Mouse (Mus musculus) spleen, postnatal 10 days (tissue): ENCODE measurements around the gene Oxnad1.
"Not testable (repeated sequence)": the region's sequence is repeated elsewhere in the genome, so short reads cannot be mapped to it uniquely, and the experiment has no call there.

ENCODE experiments used
- DNase-seq, 2 experiments: peaks; one replicate each; pipeline ENCODE4 v3.0.0; 2021 to 2022; ENCODE audit warnings: low spot score in 2 of 2

Oxnad1 gene

DNA sequence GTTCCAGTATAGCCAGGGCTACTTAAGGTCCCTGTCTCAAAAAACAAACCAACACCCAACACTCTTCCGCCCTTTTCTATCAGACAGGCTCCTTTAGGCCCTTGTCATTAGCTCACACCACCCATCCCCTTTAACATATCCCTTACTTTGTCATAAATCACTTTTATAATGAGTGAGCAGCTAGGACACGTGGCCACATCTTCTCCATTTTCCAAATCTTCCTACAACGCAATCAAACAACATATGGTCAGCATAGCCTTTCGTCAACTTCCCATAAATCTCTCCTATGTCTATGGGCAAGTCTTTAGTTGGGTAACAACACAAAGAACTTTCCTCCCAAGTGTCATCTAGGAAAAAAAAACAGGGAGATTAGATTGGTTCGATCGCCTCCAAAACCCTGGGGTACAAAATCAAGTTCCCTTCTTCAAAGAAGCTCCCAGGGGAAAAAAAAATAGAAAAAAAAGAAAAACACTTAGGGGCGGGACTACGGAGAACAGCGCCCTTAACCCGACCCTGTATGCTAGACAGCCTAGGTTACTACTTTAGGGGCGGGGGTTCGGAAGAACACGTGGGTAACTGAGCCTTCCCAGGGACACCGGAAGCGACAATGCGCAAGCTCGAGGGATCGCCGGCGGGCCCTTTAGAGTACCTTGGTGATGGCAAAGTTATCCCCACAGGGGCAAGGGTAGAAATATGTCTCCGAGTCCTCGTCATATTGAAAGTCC lies at the start of gene Oxnad1:
Oxnad1 (plus strand) TSS at position 614 of the 725 bp plus-strand sequence.
- no peak for DNase-seq

DNA sequence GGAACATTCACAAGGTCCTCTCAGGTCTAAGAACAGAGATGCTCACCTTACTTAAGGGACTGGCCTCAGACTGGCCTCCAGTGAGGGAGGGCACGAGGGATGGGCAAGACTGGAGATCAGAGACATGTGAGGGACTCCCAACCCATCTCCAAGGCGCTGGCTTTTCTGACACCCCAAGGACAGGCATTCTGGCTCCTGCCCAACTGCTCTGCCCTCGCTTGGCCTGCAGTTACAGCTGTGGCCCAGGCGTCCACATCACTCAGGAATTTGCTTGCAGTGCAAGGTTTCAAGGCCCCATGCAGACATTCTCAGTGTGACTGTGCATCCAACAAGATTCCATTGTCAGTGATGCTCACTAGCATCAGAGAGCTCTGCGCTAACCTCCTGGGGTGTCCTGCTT lies 48.7 kb upstream of the Oxnad1 start:
- no peak for DNase-seq

DNA sequence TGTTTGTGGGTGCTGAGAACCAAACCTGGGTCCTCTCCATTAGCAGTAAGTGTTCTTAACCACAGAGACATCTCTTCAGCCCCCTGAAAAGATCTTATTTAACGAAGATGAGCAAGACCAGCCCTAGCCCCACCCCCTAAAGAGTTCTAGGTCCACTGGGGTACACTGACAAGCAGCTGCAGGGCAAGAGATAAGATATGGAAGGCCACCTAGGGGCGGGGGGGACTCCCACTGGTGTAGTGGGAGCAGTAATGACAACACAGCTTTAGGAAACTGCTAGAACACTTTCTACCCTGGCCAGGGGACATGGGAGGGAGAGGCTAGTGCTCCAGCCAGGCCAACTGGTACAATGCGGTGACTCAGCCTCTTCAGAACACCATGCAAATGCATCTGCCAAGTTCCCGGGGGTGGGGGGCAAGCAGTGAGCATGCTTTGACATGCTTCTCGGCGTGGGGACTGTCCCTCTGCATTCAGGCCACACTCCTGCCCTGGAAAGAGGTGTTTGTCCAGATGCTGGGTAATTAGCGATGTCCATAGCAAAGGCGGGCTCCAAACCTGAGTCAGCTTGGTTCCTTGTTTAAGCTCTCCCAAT lies 47.4 kb upstream of the Oxnad1 start:
- no peak for DNase-seq

DNA sequence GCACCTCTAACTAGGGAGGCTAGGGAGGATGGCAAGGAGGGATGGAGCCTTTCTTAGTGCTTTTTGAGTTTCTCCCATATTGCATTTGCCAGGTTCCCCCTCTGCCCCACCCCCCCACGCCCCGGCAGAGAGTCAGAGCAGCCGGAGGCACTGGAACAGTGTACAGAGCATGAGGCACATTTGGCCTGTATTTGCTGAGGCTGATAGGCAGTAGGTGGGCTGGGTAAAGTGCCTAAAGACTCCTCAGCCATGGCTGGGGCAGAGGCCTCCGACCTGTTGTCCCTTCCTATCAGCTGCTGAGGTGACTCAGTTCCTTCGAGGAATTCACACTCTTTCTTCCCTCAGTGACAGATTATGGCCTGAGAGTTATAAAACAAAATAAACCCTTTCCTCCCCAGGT lies 43.1 kb upstream of the Oxnad1 start:
- DNase-seq = no peak

DNA sequence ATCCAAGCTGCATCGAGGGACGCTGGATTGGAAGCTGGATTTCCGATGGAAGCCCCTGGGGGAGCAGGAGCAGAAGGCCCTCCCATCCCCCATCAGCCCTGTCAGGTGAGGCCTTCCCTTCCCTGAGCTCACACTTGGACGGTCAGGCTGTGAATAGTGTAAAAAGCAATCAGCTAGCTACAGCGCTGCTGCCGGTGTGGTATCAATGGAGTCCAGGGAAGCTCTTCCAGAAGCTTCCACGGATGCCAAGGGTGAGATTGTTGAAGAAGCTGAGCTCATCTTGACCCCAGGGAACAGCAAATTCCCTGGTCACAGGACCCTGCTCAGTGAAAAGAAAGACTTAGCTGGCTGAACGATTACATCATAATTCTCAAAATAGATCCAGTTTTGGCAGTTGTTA lies 38.8 kb upstream of the Oxnad1 start:
- no peak for DNase-seq

DNA sequence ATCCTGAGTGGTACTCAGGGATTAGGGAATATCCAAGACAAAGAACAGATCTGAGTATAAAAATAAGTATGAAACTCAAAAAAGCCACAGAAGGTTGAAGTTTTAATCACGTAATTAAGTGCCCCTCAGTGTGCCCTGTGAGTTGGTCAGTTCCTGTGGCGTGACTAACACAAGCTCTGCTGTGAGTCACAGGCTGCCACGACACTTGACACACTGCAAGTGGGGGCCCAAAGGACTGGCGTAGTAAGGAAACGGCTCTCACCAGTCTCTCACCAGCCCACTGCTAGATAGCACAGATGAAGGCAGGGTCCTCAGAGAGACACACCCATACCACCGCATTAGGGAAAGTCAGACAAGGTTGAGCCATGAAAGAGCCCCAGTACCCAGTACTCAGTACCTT lies 35.0 kb upstream of the Oxnad1 start:
- DNase-seq = no peak

DNA sequence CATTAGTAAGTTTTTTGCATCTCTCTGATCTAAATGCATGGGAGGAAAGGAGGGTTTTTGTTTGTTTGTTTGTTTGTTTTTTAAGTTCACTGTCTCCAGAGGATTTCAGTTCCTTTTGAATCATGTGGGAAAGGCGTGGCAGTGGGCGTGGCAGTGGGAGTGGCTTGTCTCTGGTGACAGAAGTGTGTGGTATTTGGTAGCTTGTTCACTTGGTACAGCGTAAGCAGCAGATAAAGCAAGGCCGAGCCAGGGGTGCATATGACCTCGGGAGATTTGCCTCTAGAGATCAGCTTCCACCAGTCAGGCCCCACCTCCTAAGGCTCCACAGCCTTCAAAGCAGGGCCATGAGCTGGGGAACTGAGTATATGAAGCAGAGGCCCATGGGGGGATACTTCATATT lies 31.3 kb upstream of the Oxnad1 start:
- DNase-seq = no peak

DNA sequence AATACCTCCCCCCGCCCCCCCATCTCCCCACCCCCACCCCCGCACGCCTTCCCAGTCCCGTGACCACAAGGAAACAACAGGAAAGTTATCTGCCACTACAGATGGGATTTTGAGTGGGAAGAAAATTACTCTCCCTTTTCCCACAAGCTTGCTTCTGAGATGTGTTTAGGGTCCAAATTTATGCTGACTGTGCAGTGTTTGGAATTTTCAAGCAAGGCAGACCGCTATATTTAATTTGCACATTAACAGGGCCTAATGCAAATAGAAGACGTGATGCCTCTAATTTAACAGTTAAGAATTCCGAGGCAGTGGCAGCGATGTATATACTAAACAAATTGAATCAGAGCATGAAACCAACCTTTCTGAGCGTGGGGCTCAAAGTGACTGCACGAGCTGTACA lies 30.4 kb upstream of the Oxnad1 start:
- DNase-seq = no peak

DNA sequence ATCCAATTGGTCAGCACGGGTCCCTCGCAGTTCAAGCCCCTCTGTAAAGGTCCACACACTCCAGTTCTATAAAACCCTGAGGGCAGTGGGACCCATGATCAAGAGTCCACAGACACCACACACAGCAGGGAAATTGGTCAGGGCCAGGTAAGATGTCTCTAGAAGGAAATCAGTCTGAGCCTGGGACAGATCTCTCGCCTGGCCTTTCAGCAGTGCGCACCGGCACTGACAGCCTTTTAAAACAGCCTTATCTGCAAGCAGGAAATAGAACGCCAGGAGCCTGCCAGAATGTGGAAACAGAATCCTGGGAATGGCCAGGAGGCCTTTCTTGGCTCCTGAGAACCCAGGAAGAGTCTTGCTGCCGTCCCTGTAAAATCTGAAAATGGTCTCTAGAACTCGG lies 29.4 kb upstream of the Oxnad1 start:
- no peak for DNase-seq

DNA sequence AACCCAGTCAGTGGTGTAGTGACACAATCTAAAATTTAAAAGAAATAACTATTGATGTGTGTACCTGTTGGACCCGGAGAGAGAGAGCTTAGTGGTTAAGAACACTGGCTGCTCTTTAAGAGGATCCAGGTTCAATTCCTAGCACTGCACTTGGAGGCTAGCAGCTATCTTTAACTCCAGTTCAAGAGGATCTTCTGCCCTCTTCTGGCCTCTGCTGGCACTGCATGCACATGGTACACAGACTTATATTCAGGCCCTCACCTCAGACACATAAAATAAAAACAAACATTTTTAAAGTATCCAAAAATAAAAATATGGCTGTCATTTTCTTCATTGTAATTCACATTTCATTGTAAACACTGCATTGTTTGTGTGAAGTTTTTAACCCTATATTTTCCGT lies 28.5 kb upstream of the Oxnad1 start:
- DNase-seq = peak; percentile 33 to 73

DNA sequence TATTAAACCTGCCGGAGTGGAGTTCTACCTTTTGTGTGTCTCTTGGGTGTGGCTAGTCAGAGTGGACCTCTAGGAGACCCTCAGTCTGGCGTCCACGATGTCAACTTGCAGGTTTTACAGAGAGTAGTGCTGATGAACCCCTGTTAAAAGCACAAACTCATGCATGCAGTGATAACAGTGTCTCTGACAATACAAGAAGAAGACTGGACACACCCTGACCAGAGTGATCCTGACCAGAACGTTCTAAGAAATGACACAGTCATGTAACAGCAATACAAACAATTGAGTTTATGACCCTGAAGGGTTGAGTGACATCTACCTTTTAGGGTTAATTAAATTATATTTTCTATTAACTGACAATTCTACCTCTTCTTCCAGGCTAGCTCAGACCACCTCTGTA lies 27.5 kb upstream of the Oxnad1 start:
- no peak for DNase-seq

DNA sequence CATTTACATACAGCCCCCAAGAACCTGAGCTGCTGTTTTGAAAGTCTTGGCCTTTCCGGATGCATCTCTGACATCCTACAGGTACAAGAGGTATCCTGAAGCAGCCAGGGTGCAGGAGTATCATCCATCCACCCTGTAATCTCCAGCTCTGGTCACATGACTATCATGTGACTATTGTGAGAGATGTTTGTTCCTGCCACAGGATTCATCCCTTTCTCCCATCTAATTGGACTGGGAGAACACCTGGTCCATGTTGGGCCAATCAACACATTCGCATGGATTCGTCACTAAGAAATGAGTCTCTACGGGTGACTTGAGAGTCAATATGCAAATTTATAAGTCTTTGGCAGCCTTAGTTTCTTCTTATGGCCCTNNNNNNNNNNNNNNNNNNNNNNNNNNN lies 23.8 kb upstream of the Oxnad1 start:
- no peak for DNase-seq

DNA sequence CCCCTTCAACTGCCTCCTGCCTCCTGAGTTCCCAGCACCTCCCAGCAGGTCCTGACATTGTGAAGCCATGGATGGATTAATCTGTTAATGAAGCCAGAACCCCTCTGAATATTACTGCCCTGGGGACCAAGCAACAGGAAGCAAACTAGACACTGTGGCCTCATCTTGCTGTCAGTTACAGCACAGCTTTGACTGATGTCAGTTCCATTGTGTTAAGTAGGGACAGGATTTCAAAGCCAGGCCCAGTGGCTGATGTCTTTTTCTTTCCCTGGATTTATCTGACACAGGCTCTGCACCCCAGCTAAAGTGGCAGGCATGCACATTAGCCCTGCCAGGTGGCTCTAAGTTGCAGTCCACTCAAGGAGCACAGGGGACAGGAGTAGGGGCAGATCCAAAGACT lies 12.4 kb upstream of the Oxnad1 start:
- DNase-seq = no peak

DNA sequence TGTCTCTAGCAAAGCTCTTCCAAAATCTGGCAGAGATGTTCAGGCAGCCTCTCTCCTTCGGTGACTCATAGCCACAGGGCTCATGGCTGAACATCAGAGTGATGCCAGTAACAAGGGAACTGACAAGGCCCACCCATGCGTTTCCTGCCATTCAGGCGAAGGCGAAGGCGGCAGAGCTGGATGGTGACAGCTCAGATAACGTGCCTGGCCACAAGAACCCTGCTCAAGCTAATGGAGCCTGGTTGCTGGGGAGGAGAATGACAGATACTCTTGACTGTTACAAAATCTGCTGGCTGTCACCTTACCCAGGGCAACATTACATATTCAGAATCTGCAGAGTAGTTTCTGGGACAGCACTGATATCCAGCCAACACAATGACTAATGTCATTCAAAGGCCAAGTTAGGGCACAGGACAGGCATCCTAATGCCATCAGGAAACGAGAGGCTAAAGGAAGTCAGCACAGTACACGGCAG lies 11.9 kb upstream of the Oxnad1 start:
- DNase-seq = no peak

DNA sequence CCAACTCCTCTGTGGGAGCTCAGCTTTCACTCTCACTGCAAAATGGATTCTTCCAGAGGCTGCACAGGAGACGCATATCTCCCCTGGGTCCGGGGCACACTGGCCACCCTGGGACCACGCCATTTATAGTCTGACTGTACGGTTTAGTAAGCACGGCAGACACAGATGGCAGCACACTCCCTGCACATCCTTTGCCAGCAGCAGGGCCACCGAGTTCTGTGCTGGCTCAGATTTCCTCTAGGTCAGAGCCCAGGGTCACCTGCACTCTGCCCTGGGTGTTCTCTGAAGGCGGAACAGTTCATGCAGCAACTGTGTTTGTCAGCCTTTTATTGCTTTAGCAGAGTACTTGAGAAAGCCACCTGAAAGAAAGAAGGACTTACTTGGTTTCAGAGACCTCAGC lies 11.3 kb upstream of the Oxnad1 start:
- no peak for DNase-seq

DNA sequence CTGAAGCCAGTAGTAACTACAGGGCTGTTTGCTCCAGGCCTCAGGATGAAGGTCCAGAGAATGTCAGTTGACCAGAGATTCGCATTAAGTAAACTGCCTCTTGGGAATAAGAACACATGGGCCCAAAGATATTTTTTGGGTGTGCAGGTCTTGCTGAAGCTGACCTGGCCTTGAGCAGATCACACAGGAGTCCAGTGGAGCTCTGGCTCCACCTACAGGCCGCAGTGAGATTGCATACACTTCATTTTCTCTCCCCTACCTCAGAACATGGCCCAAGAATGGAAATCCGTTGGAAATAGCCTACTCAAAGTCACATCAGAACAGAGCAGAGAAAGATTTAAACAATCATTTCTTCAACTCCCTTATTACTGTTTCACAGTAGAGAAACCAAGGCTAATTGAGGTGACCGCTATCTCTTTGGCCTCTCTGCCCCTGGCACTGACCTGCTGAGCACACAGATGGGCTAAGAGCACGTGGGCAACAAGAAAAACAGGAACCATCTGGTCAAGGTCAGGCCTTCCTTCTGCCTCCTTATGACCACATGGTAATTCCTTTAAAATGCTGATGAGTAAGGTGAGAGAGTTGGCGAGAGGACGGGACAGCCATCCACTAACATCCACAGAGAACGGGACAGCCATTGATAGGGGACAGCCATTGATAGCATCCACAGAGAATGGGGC lies 8.1 kb upstream of the Oxnad1 start:
- peak; percentile 59 to 77 for DNase-seq

DNA sequence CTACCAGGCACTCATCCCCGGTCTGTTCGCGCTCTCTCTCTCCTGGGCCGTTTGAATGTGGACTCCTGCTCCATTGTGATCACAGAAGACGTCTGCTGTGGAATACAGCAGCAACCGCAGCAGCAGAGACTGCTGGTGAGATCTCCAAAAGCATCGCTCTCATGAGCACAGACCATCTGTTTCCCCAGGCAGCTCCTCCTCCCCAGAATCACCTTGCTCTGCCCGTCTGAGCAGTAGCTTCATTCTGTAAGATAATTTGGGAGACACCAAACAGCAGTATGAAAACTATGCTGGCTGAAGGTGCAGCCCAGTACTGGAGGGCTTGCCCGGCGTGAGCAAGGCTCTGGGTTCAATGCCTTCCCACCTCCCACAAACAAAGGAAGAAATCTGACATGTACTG lies 4.1 kb upstream of the Oxnad1 start:
- DNase-seq = no peak

DNA sequence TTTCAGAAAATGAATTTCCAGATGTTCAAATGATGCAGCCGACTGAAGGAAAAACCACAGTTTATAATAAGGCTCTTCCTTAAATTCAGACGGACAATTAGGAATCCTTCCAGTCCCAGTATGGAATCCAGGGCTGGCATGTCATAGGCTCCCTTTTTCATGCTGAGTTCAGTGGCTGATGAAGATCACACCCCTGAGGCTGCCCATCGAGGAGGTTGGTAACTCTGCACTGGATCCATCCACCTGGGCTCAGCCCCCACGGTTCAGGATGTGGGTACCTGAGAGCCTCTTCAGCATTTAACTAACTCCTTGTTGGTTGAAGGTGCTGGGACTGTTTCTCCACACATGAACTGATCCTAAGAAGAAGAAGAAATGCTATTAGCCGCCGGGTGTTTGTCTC lies 2.3 kb upstream of the Oxnad1 start:
- DNase-seq = no peak

DNA sequence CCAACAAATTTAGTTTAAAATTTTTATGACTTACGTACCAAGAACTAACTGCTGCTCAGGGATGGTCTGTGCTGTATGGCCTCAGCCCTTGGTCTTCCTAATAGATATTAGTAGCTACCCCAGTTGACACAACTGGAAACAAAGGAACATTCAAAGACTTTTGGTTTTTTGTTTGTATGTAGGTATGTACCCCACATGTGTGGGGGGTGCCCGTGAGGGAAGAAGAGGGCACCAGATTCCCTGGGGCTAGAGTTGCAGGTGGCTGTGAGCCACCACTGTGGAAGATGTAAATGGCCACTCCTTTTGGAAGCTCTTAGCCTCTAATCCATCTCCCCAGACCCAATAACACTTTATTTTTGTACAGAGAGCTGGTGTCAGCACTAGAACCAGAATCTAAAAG lies 1.7 kb upstream of the Oxnad1 start:
- DNase-seq = no peak

DNA sequence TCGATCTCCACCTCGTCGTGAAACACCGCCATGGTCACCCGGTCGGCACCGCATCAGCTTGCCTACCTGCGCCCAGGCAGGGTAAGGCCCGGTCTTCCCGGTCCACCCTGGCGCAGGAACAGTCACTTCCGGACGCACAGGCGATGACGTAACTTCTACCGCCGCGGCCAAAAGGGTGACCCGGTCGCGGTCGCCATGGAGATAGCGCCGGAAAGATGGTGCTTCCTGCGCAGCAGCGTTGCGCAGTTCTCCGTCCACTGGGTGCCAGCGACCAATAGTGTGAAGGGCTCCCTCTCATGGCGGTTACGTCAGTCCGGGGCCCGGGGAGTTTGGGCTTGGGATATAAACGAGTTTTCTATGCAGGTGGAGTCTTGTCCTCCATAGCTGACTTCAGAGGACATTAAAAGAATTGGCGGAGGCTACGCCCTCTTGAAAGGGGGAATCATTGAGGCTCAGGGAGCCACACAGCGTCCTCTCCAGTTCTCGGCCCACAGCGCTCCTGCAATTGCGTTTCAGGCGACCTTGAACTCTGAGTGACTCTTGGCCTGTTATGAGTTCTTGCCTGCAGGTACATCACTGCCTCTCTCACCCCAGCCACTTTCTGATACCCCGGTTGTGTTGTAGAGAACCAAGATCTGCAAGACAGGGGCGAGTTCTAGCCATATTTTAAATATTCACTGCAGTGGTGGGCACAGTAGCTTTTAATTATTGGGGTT lies 470 bp downstream of the Oxnad1 start, which contains the start of gene Dph3:
Dph3 (minus strand) TSS at position 244 of the 716 bp plus-strand sequence.
- peak; percentile 97 to 99 for DNase-seq

DNA sequence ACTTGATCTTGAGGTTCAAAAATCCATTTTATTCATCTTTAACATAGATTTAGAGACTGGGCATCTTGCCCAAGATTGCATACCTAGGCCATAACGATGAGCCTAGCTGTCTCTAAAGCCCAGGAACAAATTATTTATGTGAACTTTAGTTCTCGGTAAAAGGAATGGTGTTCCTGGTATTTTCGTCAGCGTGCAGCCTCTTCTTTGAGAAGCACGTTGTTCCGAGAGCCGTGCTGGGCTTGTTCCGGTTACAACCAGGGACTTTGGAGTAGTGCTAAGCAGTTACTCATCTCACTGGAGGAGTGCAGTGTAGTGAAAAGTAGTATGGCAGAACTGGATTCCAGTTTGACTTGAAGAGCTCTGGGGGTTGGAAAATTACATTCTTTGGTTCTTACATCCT lies 1.1 kb downstream of the Oxnad1 start:
- no peak for DNase-seq

DNA sequence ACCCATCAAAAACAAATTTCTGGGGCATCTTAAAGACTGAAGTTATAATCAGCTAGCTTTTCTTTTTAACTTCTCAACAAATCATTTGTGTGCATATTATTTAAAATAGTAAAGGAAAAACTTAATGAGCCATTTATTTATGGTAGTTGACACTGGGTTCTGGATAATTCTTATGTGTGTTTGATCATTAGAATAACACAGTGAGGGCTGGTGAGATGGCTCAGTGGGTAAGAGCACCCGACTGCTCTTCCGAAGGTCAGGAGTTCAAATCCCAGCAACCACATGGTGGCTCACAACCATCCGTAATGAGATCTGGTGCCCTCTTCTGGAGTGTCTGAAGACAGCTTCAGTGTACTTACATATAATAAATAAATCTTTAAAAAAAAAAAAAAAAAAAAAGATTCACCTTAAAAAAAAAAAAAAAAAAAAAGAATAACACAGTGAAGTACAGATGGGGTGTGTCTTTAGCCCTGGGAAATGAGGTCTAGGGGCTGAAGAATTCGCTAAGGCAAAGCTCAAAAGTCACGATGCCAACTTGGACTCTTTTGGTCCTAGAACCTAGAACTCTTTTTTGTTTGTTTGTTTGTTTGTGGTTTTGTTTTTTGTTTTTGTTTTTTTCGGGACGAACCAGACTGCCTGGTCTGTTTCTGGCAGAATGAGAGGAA lies 2.5 kb downstream of the Oxnad1 start:
- DNase-seq = not testable (repeated sequence)
